Mouse (Mus musculus) T-cell, adult 2 months (primary cell): Measurements from ENCODE around the gene Thegl.
"Not testable (repeated sequence)": the region's sequence is repeated elsewhere in the genome, so short reads cannot be mapped to it uniquely, and the experiment has no call there.

ENCODE experiments used
- DNase-seq: peaks from one replicate; pipeline ENCODE4 v3.0.0; 2022; ENCODE audit warnings: low spot score

The Thegl gene

DNA sequence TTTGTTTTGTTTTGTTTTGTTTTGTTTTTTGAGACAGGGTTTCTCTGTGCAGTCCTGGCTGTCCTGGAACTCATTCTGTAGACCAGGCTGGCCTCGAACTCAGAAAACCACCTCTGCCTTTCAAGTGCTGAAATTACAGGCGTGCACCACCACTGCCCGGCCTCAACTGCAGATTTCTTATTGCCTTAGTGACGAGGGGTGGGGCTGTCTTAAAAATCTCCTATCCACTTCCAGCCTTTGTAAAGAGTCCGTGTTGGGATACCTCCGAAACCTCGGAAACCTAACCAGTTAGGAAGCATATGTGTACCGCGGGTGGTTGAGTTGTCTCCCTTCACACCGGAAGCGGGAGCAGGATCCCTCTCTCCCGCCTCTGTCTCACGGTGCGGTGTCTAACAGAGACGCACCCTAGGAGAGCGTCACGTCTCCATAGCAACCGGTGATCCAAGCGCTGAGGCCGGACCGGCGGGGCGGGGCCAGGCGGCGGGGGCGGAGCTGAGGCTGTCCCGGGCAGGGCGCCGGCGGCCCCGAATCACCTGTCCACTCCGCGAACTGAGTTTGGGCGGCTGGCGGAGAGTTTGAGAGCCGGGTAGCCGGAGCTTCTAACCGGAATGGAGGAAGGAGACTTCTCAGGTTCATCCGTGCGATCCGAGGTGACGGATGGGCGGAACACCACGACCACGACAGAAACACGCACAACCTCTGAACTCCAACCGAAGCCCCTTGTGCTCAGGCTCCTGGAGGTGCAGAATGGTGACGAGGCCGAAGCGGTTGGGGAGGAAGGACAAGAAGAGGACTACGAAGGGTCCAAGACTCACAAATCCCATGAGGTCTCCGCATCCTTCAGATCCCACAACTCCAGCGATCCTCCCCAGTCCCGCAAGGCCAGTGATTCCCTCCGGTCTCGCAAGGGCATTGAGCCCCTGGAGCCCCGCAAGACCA lies at the start of gene Thegl:
Gene Thegl (plus strand): TSS at position 480 of the 939 bp plus-strand sequence.
- peak; percentile 55 for DNase-seq

GRCm38 (mm10) chr5:76969250-76969649 lies 46.6 kb upstream of the Thegl start:
- DNase-seq = no peak

DNA sequence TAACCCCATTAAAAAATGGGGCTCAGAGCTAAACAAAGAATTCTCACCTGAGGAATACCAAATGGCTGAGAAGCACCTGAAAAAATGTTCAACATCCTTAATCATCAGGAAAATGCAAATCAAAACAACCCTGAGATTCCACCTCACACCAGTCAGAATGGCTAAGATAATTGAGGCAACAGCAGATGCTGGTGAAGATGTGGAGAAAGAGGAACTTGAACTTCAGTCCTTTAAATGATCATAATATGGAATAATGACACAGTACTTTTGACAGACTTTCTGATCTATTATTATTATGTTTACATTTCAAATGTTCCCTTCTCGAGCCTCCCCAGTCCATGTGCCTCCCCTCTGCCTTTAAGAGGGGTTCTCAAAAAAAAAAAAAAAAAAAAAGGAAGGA lies 44.7 kb upstream of the Thegl start:
- DNase-seq = not testable (repeated sequence)

GRCm38 (mm10) chr5:76973488-76973887 lies 42.3 kb upstream of the Thegl start:
- no peak for DNase-seq

- DNase-seq = no peak
Observed at GRCm38 (mm10) chr5:76974207-76974553, 41.6 kb upstream of the Thegl start.

DNA sequence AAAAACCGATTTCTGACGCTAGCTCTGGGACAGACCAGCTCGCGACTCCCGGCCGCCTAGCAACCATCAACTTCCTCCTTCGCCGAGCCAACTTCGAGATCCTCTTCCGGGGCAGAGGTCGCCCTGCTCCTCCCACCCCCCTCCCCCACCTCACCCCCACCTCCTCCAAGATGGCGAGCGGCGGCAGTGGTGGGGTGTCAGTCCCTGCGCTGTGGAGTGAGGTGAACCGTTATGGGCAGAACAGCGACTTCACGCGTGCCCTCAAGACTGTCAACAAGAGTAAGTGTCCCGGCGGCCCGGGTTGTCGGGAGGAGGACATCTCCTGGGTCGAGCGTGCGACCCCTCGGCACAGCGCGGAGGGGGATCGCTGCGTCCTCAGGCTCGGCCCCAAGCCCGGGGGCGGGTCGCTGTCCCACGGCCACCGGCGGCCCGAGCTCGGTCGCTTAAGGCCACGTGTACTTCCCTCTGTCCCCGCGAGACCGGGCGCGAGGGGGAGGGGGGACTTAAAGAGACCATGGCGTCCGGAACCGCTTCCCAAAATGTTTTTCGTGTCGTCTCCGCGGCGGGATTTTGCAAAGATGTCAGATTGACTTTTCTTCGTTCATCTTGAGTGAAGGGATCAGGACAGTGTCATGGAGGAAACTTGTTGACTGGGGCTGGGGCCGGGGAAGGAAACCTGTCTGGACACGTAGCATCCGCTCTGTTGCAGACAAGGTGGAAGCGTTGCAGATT lies 41.1 kb upstream of the Thegl start, which contains the start of gene Srp72:
Gene Srp72 (plus strand): TSS at position 130 of the 732 bp plus-strand sequence.
- peak; percentile 83 for DNase-seq

- no peak for DNase-seq
Observed at GRCm38 (mm10) chr5:76975736-76976135, 40.1 kb upstream of the Thegl start.

- no peak for DNase-seq
Observed at GRCm38 (mm10) chr5:76984015-76984414, 31.8 kb upstream of the Thegl start.

DNA sequence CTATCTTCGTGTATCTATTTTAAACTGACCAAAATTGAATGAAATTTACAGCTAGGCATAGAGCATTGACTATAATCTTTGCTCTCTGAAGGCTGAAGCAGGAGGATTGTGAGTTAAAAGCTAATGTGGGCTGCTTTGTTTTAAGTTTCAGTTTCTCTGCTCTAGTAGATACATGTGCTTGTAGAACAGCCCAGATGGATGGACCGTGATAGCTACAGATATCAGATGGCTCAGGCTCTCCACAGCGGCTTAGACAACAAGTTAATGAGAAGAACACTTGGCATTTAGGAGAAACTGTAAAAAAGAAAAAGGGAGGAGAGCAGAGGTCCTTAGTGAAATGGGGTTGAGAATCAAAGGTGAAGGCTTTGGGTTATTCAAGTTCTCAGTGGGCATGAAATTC lies 25.0 kb upstream of the Thegl start:
- no peak for DNase-seq

DNA sequence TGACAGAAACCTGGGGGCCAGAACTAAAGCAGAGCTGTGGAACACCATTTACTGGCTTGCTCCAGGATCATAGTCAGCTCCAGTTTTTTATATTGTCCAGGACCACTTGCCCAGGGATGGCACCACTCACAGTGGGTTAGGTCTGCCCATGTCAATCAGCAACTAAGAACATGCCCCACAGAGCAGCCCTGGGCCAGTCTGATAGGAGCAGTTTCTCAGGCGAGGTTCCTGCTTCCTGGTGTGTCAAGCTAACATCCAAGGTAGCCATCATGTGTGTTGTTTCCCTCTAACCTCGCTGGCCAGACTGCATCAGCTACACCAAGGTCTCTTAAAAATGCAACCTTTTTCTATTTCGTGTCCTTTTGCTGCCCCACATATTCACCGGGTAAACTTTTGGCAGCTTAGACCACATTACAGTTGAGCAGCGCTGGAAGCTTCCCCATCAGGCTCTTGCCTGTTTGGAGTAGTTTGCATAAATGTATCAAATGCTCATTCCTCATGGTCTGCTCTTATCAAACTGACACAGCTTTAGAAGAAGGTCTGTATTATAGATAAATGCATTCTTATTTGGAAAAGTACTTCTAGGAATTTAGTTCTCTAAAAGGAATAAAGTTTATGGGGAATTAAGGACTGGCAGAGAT lies 22.5 kb upstream of the Thegl start:
- no peak for DNase-seq

DNA sequence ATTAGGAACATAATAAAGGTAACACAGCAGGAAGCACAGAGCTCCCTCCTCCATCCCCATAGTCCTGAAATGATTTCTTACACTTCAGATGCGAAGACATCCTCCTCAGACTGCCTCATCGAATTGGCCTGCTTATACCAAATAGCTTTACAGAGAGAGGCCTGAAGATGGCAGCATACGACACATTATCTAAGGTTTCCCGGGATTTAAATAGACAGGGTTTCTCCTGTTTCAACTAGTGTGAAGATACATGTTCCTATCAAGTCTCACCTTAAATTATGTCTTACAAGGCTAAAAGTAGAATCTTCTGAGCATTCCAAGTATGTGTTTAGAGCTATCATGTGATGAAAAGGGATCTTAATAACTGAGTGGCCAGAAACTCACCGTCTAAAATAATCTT lies 17.4 kb upstream of the Thegl start:
- DNase-seq = no peak

DNA sequence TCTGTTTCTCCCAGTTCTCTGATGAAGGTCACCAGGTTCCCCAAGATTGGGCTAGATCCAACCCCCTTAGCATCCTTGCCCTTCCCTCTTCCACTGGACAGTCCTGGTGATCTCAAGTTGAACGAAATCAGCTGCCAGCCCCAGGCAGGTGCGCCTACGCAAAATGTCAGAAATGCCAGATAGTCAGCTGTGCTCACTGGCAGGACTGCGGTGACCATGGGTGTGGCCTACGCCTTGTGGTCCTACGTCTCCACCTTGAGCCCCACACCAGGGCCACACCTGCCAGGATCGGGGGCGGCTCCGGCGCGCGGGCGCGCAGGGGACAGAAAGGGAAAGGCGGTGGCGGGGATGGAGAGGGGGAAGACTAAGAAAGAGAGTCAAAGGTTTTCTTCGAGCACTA lies 14.6 kb upstream of the Thegl start:
- DNase-seq = no peak

GRCm38 (mm10) chr5:77004051-77004821 lies 11.6 kb upstream of the Thegl start, which contains the start of gene Arl9:
Arl9 (plus strand) TSS chr5:77004055.
- no peak for DNase-seq

DNA sequence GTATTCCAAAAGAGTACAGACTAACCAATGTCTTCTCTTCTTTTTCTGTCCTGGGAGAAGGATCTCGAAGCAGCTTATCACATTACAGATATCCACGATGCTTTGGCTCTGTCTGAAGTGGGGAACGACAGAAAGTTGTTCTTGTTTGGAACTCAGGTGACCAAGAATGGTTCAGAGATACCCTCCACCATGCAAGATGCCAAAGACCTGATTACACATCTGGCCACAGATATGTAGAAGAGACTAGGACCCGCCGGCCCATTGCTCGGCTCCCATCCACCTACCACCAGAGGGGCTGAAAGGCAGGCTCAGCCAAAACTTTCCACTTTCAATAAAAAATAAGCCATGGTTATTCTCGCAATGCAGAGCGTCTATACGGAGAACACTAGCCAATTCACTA lies 5.5 kb upstream of the Thegl start:
- no peak for DNase-seq

DNA sequence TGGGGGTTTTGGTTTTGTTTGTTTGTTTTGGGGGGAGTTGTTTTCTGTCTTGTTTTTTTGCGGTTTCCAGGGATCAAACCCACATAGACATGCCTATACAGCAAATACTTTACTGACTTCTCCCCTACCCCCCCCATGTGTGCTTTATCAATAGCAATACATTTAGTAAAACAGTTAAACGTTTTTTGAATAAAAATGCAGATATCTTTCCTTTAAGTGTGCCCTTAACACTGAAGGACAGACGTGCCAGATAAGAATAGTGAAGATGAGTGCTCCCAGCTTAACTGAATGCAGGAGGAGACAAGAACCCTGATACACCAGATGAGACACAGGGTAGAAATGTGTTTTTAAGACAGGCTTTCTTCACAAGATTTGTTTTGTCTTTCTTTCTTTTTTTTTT lies 4.7 kb upstream of the Thegl start:
- no peak for DNase-seq

DNA sequence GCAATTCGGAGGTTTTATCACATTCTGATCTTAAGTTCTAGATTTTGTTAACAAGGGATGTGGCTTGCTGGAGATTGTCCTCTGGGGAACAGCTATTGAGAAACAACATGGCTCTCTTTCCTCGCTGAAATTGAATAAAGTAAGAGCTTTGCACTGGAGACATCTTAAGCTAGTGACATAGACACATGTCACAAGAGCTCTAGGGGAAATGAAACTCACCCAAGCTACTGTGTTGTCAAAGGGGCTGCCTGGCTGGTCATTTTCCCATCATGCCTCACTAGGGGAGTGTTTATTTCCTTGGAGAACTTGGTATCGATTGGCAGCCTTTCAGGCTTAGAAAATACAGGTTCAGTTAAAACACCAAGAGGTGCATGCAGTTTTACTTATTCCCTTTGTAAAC lies 2.7 kb upstream of the Thegl start:
- no peak for DNase-seq

DNA sequence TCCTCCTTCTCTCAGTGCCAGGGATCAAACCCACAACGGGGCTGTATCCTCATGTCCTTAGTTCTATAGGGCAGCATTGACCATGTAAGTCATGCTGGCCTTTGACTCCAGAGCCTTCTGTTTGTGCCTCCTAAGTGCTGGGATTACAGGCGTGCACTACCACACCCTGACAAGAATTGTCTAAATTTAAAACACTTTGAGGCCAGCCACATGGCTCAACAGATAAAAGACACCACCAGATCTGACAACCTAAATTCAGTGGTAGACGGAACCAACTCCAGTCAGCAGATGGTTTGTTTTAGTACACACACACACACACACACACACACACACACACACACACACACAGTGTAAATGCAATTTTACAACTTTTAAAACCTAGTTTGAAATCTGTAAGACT lies 12.2 kb downstream of the Thegl start:
- DNase-seq = no peak

DNA sequence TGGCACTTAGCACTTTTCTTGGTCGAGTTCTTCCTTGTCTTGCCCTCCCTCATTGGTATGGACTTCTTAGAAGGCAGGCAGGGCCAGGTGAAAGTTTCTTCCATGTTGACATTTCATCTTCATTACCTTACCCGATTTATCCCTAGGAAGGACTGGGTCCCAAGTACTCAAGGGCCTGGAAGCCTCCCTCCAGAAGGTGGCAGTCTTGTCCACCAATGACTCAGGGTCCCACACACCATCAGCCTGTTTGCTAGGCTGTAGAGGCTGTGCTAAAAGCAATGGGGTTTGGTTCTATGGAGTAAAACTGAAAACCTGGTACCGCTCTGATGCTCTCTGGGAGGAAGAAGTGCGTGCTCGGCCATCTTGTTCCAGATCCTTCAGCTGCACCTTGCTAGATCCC lies 13.9 kb downstream of the Thegl start:
- DNase-seq = peak; percentile 26

DNA sequence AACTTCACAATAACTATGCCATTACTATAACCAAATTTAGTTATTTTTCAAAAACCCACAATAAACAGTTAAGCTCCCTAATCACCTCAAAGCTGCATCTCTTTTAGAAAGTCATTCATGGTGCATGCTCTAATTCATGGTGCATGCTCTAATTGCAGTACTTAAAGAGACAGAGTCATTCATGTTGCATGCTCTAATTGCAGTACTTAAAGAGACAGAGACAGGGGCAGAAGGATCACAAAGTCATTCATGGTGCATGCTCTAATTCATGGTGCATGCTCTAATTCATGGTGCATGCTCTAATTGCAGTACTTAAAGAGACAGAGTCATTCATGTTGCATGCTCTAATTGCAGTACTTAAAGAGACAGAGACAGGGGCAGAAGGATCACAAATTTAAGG lies 19.3 kb downstream of the Thegl start:
- DNase-seq = not testable (repeated sequence)

GRCm38 (mm10) chr5:77038451-77038850 lies 22.6 kb downstream of the Thegl start:
- no peak for DNase-seq

- DNase-seq = no peak
Observed at GRCm38 (mm10) chr5:77039391-77039790, 23.6 kb downstream of the Thegl start.

DNA sequence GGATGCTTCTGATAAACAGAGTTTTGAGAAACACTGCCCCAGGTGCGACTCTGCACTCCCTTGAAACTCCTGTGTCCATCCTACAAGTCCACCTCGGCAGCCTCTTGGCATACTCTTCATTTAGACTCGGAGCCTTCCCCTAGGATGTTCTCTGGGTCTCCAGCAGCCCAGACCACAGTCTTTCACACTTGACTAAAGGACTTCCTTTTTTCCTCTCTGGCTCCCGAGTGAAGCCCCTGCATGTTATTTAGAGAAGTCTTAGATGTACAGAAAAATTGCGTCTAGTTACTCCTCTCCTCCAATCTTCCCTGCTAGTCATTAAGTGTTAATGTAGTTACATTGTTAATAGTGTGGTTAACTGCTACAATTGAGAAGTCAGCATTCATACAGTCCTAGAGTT lies 28.5 kb downstream of the Thegl start:
- DNase-seq = no peak
